Mouse (Mus musculus) neural tube, embryonic 11.5 days (tissue): ENCODE results near the gene Upk3b. TPM values are rescaled to one million over a fixed set of nuclear protein-coding genes. Genes with fewer than 3 reads are reported as not detected.

Experiments used
- ATAC-seq: fragments of 200-750 bp; cut with Nextera tagmentation; 2 replicates; pipeline ENCODE4 v1.8.0; 2017; ENCODE audit warnings: moderate number of reproducible peaks, mild to moderate bottlenecking, moderate TSS enrichment, moderate library complexity; ENCODE audit not compliant: insufficient read depth, low FRiP score, low TSS enrichment
- DNase-seq: peaks from one replicate; pipeline ENCODE4 v3.0.0-alpha.2; 2015; ENCODE audit warnings: low spot score
- H3K27ac ChIP-seq: fragments of 300-500 bp; sonication (generic); 2 replicates; pipeline ENCODE4 v1.5.1; 2014; ENCODE audit warnings: low read depth, mild to moderate bottlenecking, low read length
- H3K27me3 ChIP-seq: fragments of 300-500 bp; sonication (generic); 2 replicates; pipeline ENCODE4 v1.6.1; 2014; ENCODE audit warnings: mild to moderate bottlenecking, low read length, mixed read lengths; ENCODE audit not compliant: control insufficient read depth, insufficient read depth
- H3K36me3 ChIP-seq: fragments of 300-500 bp; sonication (generic); 2 replicates; pipeline ENCODE4 v1.6.1; 2014; ENCODE audit warnings: mild to moderate bottlenecking, low read length, moderate library complexity, mixed read lengths; ENCODE audit not compliant: control insufficient read depth, insufficient read depth
- H3K4me1 ChIP-seq: fragments of 300-500 bp; sonication (generic); 2 replicates; pipeline ENCODE4 v1.6.1; 2014; ENCODE audit warnings: low read length, mixed read lengths; ENCODE audit not compliant: control insufficient read depth, insufficient read depth
- H3K4me2 ChIP-seq: fragments of 300-500 bp; sonication (generic); 2 replicates; pipeline ENCODE4 v1.6.1; 2014; ENCODE audit warnings: low read depth, mild to moderate bottlenecking, moderate library complexity
- H3K4me3 ChIP-seq: fragments of 300-500 bp; sonication (generic); 2 replicates; pipeline ENCODE4 v1.5.1; 2014; ENCODE audit warnings: low read depth, low read length
- H3K9ac ChIP-seq: fragments of 300-500 bp; sonication (generic); 2 replicates; pipeline ENCODE4 v1.6.1; 2014; ENCODE audit warnings: mild to moderate bottlenecking, low read length
- H3K9me3 ChIP-seq: fragments of 300-500 bp; sonication (generic); 2 replicates; pipeline ENCODE4 v1.6.1; 2016; ENCODE audit warnings: low read length; ENCODE audit not compliant: control insufficient read depth
- WGBS: fragments of 180-500 bp; shearing (Covaris S2); extraction: QIAGEN DNeasy Blood & Tissue Kit; methylation state at CpG from one replicate; pipeline ENCODE4 v1.1.7; 2014; 5-methylcytosine and 5-hydroxymethylcytosine counted together
- polyA plus RNA-seq: library from polyadenylated mRNA; unstranded; fragments of >200 nt; fragmentation: Nextera tagmentation; extraction: Ambion mirVana; gene quantifications from 2 replicates; pipeline ENCODE4 v1.2.1, GENCODE M21; 2014

Upk3b gene
- polyA plus RNA-seq, 1 experiment from 2014 or later, result 0.31 TPM

DNA sequence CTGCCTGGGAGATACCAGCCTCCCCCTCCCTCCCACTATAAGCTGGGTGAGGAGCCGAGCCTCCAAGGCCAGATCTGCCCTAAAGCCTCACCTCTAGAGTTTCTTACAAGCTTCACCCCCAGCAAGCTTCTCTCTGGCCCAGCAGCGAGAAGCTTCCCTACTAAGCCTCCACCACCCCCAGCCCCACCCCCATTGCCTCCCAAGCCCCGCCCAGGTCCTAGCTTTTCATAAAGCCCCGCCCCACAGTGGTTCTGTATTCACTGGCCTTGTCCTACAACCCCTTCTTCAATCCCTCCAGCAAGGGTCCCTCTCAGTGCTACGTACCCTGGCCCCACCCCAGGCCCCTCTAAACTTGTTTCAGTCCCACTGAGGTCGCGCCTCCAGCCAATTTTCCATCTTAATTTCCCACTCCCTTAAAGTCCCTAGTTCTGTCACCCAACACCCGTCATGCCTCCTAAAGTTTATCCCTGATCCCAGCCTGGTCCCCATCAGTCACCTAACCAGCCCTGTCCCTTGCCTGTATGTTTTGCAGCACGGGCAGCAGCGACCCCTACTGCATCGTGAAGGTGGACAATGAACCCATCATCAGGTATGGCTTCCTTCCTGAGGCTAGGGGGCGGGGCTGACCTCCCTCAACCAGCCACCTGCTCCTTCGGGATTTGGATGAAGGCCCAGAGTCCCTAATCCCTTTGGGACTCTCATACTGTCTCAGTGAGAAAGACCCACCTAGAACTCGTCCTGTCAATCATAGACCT is 50.7 kb downstream of the Upk3b start:
- Histone ChIP-seq H3K9me3 (no peaks in the 10 kb centered on the region), H3K4me1 (peaks cover 8% of the 10 kb centered on the region; the same call in 1 of the 2 replicates), H3K36me3 (no peaks in the 10 kb centered on the region; the same call in 1 of the 2 replicates)

DNA sequence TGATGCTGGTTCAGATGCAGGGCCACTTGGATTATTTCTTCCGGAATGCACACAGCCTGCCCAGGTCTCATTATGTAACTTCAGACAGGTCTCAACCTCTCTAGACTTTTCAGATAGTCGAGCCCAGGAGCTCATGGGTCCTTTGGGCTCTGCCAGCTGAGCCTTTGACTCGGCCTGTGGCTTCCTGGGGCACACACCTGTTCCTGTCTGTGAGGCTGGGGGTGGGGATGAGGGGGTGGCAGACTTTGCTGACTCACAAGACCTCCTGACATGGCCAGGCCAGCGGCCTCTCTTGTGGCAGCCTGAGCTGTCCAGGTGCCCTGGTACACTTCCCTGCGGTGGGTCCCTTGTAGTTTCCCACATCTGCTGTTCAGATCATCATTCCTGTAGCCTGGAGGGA is 53.6 kb downstream of the Upk3b start:
- WGBS, result 54% methylated on average over 5 of the region's 5 CpGs

More for the DNA sequence above, 50.7 kb downstream of the Upk3b start:
- WGBS, result 16% methylated on average over 14 of the region's 14 CpGs
- Histone ChIP-seq H3K27me3 (peaks cover 7% of the 10 kb centered on the region), H3K4me2 (no peak overlapping the region), H3K4me3 (no peak overlapping the region), H3K9ac (no peak overlapping the region), H3K27ac (no peak overlapping the region)
- ATAC-seq (no peak), DNase-seq (no peak)

DNA sequence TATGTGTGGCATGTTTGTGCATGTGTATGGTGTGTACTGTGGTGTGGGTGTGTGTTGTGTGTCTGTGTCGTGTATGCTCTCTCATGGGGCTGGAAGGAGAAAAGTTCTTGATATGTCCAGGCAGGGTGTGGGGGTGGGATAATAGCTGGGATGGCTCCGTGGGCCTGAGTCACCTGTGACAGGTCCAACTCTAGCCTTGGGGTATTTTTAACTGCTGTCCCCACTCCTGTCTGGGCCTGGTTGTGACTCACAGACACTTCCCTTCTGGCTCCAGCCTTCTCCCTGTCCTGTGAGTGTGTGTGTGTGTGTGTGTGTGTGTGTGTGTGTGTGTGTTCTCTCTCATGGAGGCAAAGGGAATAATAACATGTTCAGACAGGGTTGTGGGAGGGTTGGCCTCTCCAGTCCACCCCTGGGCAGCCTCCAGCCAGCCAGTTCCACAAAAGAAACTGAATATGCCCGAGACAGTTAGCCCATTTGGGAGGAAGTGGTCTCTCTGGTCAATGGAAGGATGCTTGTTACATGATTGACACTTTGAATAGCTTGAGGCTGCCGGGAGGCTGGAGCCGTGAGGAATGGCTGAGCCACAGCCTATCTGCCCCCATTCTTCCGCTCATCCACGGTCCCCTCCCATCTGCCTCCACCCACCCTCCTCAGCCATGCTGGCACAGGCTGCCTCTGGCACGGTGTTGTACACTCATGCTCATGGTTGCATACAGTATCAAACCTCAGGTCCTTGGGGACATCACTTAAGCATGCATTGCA is 56.1 kb downstream of the Upk3b start:
- Histone ChIP-seq H3K4me3 (no peak overlapping the region), H3K4me2 (no peak overlapping the region), H3K4me1 (no peaks in the 10 kb centered on the region), H3K27ac (no peak overlapping the region), H3K9ac (no peak overlapping the region), H3K27me3 (no peaks in the 10 kb centered on the region), H3K9me3 (no peaks in the 10 kb centered on the region), H3K36me3 (no peaks in the 10 kb centered on the region)
- no peak for ATAC-seq
- 72% methylated on average over 8 of the region's 8 CpGs for WGBS
- no peak for DNase-seq

More for the DNA sequence above, 53.6 kb downstream of the Upk3b start:
- Histone ChIP-seq H3K36me3 (no peaks in the 10 kb centered on the region), H3K9me3 (no peaks in the 10 kb centered on the region), H3K27ac (no peak overlapping the region), H3K4me1 (no peaks in the 10 kb centered on the region), H3K4me3 (no peak overlapping the region), H3K9ac (no peak overlapping the region), H3K27me3 (no peaks in the 10 kb centered on the region), H3K4me2 (no peak overlapping the region)
- DNase-seq (no peak), ATAC-seq (no peak)

DNA sequence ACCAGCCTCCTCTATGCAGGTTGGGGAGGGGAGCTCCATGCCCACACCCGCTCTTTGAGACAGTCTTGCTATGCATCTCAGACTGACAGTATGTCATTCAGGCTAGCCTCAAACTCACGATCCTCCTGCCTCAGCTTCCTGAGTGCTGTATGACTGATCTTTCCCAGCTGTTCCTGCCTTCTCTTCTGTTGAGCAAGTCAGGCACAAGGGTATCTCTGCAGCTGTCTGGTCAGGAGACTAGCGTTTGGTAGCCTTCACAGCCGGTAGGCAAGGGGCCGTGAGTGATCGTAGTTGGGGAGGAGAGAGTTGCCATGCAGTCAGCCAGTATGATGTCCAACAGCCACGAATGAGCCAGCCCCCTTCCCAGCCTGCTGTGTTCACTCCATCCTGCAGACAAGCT is 56.8 kb downstream of the Upk3b start:
- 69% methylated on average over 7 of the region's 7 CpGs for WGBS
- DNase-seq, result no peak
- H3K4me2 ChIP-seq, result no peak overlapping the region
- H3K9me3 ChIP-seq, result no peaks in the 10 kb centered on the region
- no peak overlapping the region for H3K9ac ChIP-seq
- no peaks in the 10 kb centered on the region for H3K4me1 ChIP-seq
- no peak for ATAC-seq
- H3K27ac ChIP-seq, result no peak overlapping the region
- no peaks in the 10 kb centered on the region for H3K36me3 ChIP-seq
- H3K27me3 ChIP-seq, result no peaks in the 10 kb centered on the region
- no peak overlapping the region for H3K4me3 ChIP-seq

Other genes with a start within 250 kb of the Upk3b start
- 22.9 and 25.5 TPM in 2 replicates for gene Srrm3, start 231.6 kb upstream of the Upk3b start, polyA plus RNA-seq
- 28.9 and 30.5 TPM in 2 replicates for gene Hspb1, start 150.6 kb upstream of the Upk3b start, polyA plus RNA-seq
- gene Ywhag, start 103.9 kb upstream of the Upk3b start, polyA plus RNA-seq, result 191 and 196 TPM in 2 replicates
- gene Ssc4d, start 64.0 kb upstream of the Upk3b start, polyA plus RNA-seq, result 1.8 TPM in 2 replicates
- not detected in 2 replicates for gene Zp3, start 58.4 kb upstream of the Upk3b start, polyA plus RNA-seq
- 31.4 and 31.8 TPM in 2 replicates for gene Dtx2, start 43.7 kb upstream of the Upk3b start, polyA plus RNA-seq
- 3.1 and 4.4 TPM in 2 replicates for gene Upk3bl, start 16.0 kb downstream of the Upk3b start, polyA plus RNA-seq
- gene Rasa4, start 45.4 kb downstream of the Upk3b start, polyA plus RNA-seq, result 4.7 and 4.9 TPM in 2 replicates
- 236 and 251 TPM in 2 replicates for gene Polr2j, start 78.1 kb downstream of the Upk3b start, polyA plus RNA-seq
- gene Lrwd1, start 97.6 kb downstream of the Upk3b start, polyA plus RNA-seq, result 40.5 and 45.3 TPM in 2 replicates
- gene Alkbh4, start 97.7 kb downstream of the Upk3b start, polyA plus RNA-seq, result 21.1 and 25.9 TPM in 2 replicates
- gene Orai2, start 132.2 kb downstream of the Upk3b start, polyA plus RNA-seq, result 7.6 and 10.6 TPM in 2 replicates
- gene Prkrip1, start 160.5 kb downstream of the Upk3b start, polyA plus RNA-seq, result 76.5 and 76.8 TPM in 2 replicates
- gene Sh2b2, start 208.1 kb downstream of the Upk3b start, polyA plus RNA-seq, result 16.3 and 17.3 TPM in 2 replicates